Mouse (Mus musculus): ENCODE measurements around the gene Tigd3.

DNA sequence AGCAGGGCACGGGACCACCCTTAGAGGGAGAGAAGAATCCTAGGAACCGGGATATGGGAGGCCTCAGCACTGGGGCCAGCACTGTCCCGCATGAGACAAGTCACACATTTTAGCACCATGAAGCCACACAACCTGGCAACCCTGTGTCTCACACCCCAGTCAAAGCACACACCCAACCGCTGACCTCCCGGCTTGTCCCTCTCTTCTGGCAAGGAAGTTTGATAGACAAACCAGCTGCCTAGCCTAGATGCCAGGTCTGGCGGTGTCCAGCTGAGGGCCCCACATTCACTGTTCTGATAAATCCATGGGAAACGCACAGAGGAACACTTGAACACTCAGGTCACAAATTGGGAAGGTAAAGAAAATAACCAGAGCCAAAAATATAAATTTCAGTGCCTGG, 48.6 kb upstream of the Tigd3 start:
- no peak for TF ChIP-seq CTCF (IDR thresholded peaks at IDR 0.05; ENCODE audit: low read depth)
- no peak for TF ChIP-seq EP300 (IDR thresholded peaks at IDR 0.05; ENCODE audit: low read depth)
